Mouse (Mus musculus): ENCODE data around the gene C2cd4c. TPM values are rescaled to one million over a fixed set of nuclear protein-coding genes. Genes with fewer than 3 reads are reported as not detected.

C2cd4c gene
- polyA plus RNA-seq, 1 experiment = not detected

GRCm38 (mm10) chr10:79573611-79574010 is 40.2 kb downstream of the C2cd4c start:
- H3K27ac ChIP-seq (ENCODE audit: control insufficient read depth, insufficient read depth, low read depth, low read length, poor library complexity) = no peak overlapping the region
- WGBS = 83% methylated on average over 6 of the region's 6 CpGs
- TF ChIP-seq CTCF (IDR thresholded peaks at IDR 0.05; ENCODE audit: control insufficient read depth, insufficient read depth, low read length) (no peak), POLR2A (IDR thresholded peaks at IDR 0.05; ENCODE audit: borderline replicate concordance, control insufficient read depth, low read depth, low read length) (no peak)
- H3K4me1 ChIP-seq (ENCODE audit: control insufficient read depth, insufficient read depth, low read length) = no peaks in the 10 kb centered on the region
- no peak overlapping the region for H3K4me3 ChIP-seq (replicated peaks; ENCODE audit: control insufficient read depth, low read depth, low read length)

GRCm38 (mm10) chr10:79571314-79571713 is 42.5 kb downstream of the C2cd4c start:
- H3K4me3 ChIP-seq (replicated peaks; ENCODE audit: control insufficient read depth, low read depth, low read length) = no peak overlapping the region
- TF ChIP-seq POLR2A (IDR thresholded peaks at IDR 0.05; ENCODE audit: borderline replicate concordance, control insufficient read depth, low read depth, low read length) (no peak), CTCF (IDR thresholded peaks at IDR 0.05; ENCODE audit: control insufficient read depth, insufficient read depth, low read length) (no peak)
- H3K4me1 ChIP-seq (ENCODE audit: control insufficient read depth, insufficient read depth, low read length) = no peaks in the 10 kb centered on the region
- WGBS = 88% methylated on average over 2 of the region's 2 CpGs
- no peak overlapping the region for H3K27ac ChIP-seq (ENCODE audit: control insufficient read depth, insufficient read depth, low read depth, low read length, poor library complexity)

DNA sequence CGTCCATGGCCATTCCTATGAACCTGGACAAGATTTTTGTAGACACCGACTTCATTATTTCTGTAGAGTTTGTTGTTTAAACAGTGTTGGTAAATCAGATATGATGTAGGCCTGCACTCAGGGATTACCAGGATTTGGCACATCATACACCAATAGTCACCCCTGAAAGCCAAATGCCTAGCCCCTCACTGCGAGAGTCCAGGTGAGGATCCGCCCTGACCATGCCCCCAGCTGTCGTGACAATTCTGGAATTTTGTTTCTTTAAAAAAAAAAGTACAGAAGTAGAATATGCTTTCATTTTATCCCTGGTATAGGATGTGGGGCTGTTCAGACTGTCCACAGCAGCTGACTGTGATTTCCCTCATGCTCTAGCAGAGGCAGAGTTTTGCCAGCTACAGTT is 43.9 kb downstream of the C2cd4c start:
- TF ChIP-seq POLR2A (IDR thresholded peaks at IDR 0.05; ENCODE audit: borderline replicate concordance, control insufficient read depth, low read depth, low read length) = no peak
- TF ChIP-seq CTCF (IDR thresholded peaks at IDR 0.05; ENCODE audit: control insufficient read depth, insufficient read depth, low read length) = no peak
- H3K4me3 ChIP-seq (replicated peaks; ENCODE audit: control insufficient read depth, low read depth, low read length) = no peak overlapping the region
- no peak overlapping the region for H3K27ac ChIP-seq (ENCODE audit: control insufficient read depth, insufficient read depth, low read depth, low read length, poor library complexity)
- 79% methylated on average over 5 of the region's 5 CpGs for WGBS
- H3K4me1 ChIP-seq (ENCODE audit: control insufficient read depth, insufficient read depth, low read length) = no peaks in the 10 kb centered on the region

- no peak overlapping the region for H3K27ac ChIP-seq (ENCODE audit: control insufficient read depth, insufficient read depth, low read depth, low read length, poor library complexity)
- TF ChIP-seq CTCF (IDR thresholded peaks at IDR 0.05; ENCODE audit: control insufficient read depth, insufficient read depth, low read length) (no peak), POLR2A (IDR thresholded peaks at IDR 0.05; ENCODE audit: borderline replicate concordance, control insufficient read depth, low read depth, low read length) (no peak)
- 79% methylated on average over 2 of the region's 2 CpGs for WGBS
- H3K4me1 ChIP-seq (ENCODE audit: control insufficient read depth, insufficient read depth, low read length) = no peaks in the 10 kb centered on the region
- no peak overlapping the region for H3K4me3 ChIP-seq (replicated peaks; ENCODE audit: control insufficient read depth, low read depth, low read length)
Observed at GRCm38 (mm10) chr10:79559716-79560115, 54.1 kb downstream of the C2cd4c start.

DNA sequence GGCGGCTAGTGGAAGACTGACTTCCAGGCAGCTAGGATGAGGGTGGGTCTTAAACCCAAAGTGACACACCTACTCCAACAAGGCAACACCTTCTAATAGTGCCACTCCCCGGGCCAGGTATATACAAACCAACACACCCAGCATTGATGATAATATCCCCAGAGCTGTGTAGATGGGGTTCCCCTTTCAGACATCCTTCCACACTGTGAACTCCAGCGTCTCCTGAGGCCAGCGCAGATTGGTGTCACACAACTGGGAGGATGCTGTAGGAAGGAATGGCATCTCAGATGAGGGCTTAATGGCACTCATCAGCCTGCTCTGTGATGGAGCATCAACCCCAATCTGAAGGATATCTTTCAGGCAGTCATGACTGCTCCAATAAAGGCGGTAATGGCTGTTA is 56.3 kb downstream of the C2cd4c start:
- TF ChIP-seq POLR2A (IDR thresholded peaks at IDR 0.05; ENCODE audit: borderline replicate concordance, control insufficient read depth, low read depth, low read length) = no peak
- TF ChIP-seq CTCF (IDR thresholded peaks at IDR 0.05; ENCODE audit: control insufficient read depth, insufficient read depth, low read length) = no peak
- Histone ChIP-seq H3K4me1 (ENCODE audit: control insufficient read depth, insufficient read depth, low read length) (no peaks in the 10 kb centered on the region), H3K4me3 (replicated peaks; ENCODE audit: control insufficient read depth, low read depth, low read length) (no peak overlapping the region), H3K27ac (ENCODE audit: control insufficient read depth, insufficient read depth, low read depth, low read length, poor library complexity) (no peak overlapping the region)
- WGBS = 85% methylated on average over 5 of the region's 5 CpGs

GRCm38 (mm10) chr10:79556951-79557350 is 56.9 kb downstream of the C2cd4c start:
- 84% methylated on average over 5 of the region's 5 CpGs for WGBS
- Histone ChIP-seq H3K4me1 (ENCODE audit: control insufficient read depth, insufficient read depth, low read length) (no peaks in the 10 kb centered on the region), H3K27ac (ENCODE audit: control insufficient read depth, insufficient read depth, low read depth, low read length, poor library complexity) (no peak overlapping the region), H3K4me3 (replicated peaks; ENCODE audit: control insufficient read depth, low read depth, low read length) (no peak overlapping the region)
- TF ChIP-seq POLR2A (IDR thresholded peaks at IDR 0.05; ENCODE audit: borderline replicate concordance, control insufficient read depth, low read depth, low read length) (no peak), CTCF (IDR thresholded peaks at IDR 0.05; ENCODE audit: control insufficient read depth, insufficient read depth, low read length) (no peak)

Other genes starting within 250 kb of the C2cd4c start
- not detected in 2 replicates for gene Vmn2r83, start 145.3 kb downstream of the C2cd4c start, polyA plus RNA-seq (2011; ENCODE audit: insufficient read depth, insufficient read length, low replicate concordance, missing spikeins)
- 1.7 and 2.6 TPM in 2 replicates for gene Plpp2, start 80.2 kb downstream of the C2cd4c start, polyA plus RNA-seq (2011; ENCODE audit: insufficient read depth, insufficient read length, low replicate concordance, missing spikeins)
- gene Mier2, start 58.8 kb downstream of the C2cd4c start, polyA plus RNA-seq (2011; ENCODE audit: insufficient read depth, insufficient read length, low replicate concordance, missing spikeins) = 18.7 and 21.7 TPM in 2 replicates
- gene Theg, start 26.7 kb downstream of the C2cd4c start, polyA plus RNA-seq (2011; ENCODE audit: insufficient read depth, insufficient read length, low replicate concordance, missing spikeins) = not detected in 2 replicates
- gene Shc2, start 23.9 kb upstream of the C2cd4c start, polyA plus RNA-seq (2011; ENCODE audit: insufficient read depth, insufficient read length, low replicate concordance, missing spikeins) = 1.1 and 2.1 TPM in 2 replicates
- not detected in 2 replicates for gene Odf3l2, start 31.7 kb upstream of the C2cd4c start, polyA plus RNA-seq (2011; ENCODE audit: insufficient read depth, insufficient read length, low replicate concordance, missing spikeins)
- gene Madcam1, start 50.5 kb upstream of the C2cd4c start, polyA plus RNA-seq (2011; ENCODE audit: insufficient read depth, insufficient read length, low replicate concordance, missing spikeins) = not detected in 2 replicates
- gene Tpgs1, start 55.3 kb upstream of the C2cd4c start, polyA plus RNA-seq (2011; ENCODE audit: insufficient read depth, insufficient read length, low replicate concordance, missing spikeins) = 4.9 and 12.2 TPM in 2 replicates
- 82.1 and 98.6 TPM in 2 replicates for gene Cdc34, start 68.2 kb upstream of the C2cd4c start, polyA plus RNA-seq (2011; ENCODE audit: insufficient read depth, insufficient read length, low replicate concordance, missing spikeins)
- gene Gzmm, start 75.0 kb upstream of the C2cd4c start, polyA plus RNA-seq (2011; ENCODE audit: insufficient read depth, insufficient read length, low replicate concordance, missing spikeins) = not detected in 2 replicates
- gene Bsg, start 90.5 kb upstream of the C2cd4c start, polyA plus RNA-seq (2011; ENCODE audit: insufficient read depth, insufficient read length, low replicate concordance, missing spikeins) = 465 and 588 TPM in 2 replicates
- 0.31 TPM in 1 of 2 replicates, not detected in the other for gene Hcn2, start 102.6 kb upstream of the C2cd4c start, polyA plus RNA-seq (2011; ENCODE audit: insufficient read depth, insufficient read length, low replicate concordance, missing spikeins)
- gene Polrmt, start 132.6 kb upstream of the C2cd4c start, polyA plus RNA-seq (2011; ENCODE audit: insufficient read depth, insufficient read length, low replicate concordance, missing spikeins) = 20.0 and 29.6 TPM in 2 replicates
- not detected in 2 replicates for gene Fgf22, start 141.1 kb upstream of the C2cd4c start, polyA plus RNA-seq (2011; ENCODE audit: insufficient read depth, insufficient read length, low replicate concordance, missing spikeins)
- gene Rnf126, start 152.9 kb upstream of the C2cd4c start, polyA plus RNA-seq (2011; ENCODE audit: insufficient read depth, insufficient read length, low replicate concordance, missing spikeins) = 26.5 and 42.8 TPM in 2 replicates
- gene Fstl3, start 163.2 kb upstream of the C2cd4c start, polyA plus RNA-seq (2011; ENCODE audit: insufficient read depth, insufficient read length, low replicate concordance, missing spikeins) = 1.0 and 1.8 TPM in 2 replicates
- gene Prss57, start 176.9 kb upstream of the C2cd4c start, polyA plus RNA-seq (2011; ENCODE audit: insufficient read depth, insufficient read length, low replicate concordance, missing spikeins) = 13.1 and 40.0 TPM in 2 replicates
- gene Palm, start 179.5 kb upstream of the C2cd4c start, polyA plus RNA-seq (2011; ENCODE audit: insufficient read depth, insufficient read length, low replicate concordance, missing spikeins) = 19.7 and 36.1 TPM in 2 replicates
- not detected in 2 replicates for gene Misp, start 207.0 kb upstream of the C2cd4c start, polyA plus RNA-seq (2011; ENCODE audit: insufficient read depth, insufficient read length, low replicate concordance, missing spikeins)
- gene Ptbp1, start 240.4 kb upstream of the C2cd4c start, polyA plus RNA-seq (2011; ENCODE audit: insufficient read depth, insufficient read length, low replicate concordance, missing spikeins) = 113 and 188 TPM in 2 replicates